Mouse (Mus musculus) thymus, adult 18-20 months (tissue): ENCODE results near the gene Amelx.

Experiments used
- DNase-seq, 2 experiments: peaks; one replicate each; pipeline ENCODE4 v3.0.0; 2022; ENCODE audit warnings: mixed read lengths in 2 of 2

The Amelx gene

DNA sequence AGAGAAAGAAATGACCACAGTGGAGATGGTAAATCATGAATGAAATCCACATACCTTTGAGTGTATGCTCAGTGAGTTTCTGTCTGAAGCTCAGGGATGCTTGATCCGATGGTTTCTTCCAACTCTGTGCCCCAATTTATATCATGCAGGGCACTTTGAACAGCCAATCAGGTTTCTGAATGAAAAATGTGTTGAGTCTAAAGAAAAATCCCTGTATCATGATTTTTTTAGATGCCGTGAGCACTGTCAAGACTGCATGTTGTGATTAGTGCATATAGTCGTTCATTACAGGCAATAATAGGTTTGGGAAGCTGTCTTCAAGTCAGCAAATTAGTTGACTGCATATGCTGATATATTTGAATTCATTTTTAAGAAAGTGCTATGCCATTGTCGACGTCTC lies at the start of gene Amelx:
Gene Amelx, minus strand, starts transcription at position 101 of the 400 bp plus-strand sequence.
- DNase-seq, result no peak

DNA sequence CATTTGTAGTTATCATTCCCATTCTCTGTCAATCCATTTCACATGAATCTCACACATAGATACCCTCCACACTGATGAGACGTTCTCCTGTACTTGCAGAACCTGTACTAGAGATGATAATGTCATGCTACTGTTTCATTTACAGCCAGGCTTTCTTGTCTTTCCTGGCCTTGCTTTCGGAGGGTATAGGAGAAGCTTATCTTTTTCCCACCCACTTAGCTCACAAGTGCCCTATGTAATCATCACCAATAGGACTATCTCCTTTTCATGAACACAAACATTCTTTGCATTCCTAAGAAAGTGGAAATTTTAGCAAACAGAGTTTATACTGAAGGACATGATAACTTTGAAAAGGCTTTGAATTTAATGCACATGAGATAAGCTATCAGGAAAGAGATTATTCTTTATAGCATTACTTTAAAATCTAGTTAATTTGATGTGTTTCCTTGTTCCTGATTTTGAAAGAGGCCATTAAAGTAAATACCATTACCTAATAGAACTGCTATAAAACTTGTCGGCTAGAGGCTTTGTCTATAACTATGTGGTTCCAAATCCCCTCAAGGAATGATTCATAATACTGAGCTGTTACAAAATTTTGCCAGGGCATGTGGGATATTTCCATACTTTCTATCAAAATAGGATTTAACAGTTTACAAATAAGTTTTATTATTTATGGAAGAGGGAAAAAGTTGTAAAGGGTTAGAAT lies 35.5 kb upstream of the Amelx start:
- no peak for DNase-seq

DNA sequence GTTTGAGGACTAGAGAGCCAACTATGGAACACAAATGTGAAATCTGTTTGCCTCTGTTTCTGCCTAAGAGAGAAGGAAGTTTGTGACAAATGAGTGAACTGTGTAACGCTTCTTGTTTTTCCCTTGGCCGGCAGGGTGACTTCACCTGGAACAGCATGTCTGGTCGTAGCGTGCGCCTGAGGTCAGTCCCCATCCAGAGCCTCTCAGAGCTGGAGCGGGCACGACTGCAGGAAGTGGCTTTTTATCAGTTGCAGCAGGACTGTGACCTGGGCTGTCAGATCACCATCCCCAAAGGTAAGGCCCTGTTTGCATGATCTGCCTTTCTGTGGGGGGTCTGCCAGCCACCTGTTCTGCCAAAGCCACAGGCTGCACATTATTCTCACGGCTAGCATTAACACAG lies 33.1 kb upstream of the Amelx start:
- no peak for DNase-seq

DNA sequence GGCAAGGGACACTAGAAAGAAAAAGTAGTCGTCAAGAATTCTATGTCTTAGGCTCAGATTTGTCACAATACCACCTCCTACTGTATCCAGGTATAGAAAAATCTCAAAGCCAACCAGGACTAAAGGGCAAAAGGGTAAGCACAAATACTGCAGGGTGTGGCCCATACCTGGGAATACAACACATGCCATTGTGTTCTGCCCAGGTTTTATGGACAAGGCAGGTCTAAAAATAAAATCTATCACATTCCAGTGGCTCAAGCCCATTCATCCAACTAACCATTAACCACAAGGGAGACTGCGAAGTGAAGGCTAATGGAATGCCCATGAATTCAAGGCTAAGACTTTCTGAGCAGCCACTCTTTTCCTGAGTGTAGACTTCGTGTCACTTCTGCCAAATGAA lies 23.0 kb upstream of the Amelx start:
- DNase-seq, result no peak

- no peak for DNase-seq
These were observed 8.4 kb downstream of the Amelx start for GRCm38 (mm10) chrX:169178634-169179033.

DNA sequence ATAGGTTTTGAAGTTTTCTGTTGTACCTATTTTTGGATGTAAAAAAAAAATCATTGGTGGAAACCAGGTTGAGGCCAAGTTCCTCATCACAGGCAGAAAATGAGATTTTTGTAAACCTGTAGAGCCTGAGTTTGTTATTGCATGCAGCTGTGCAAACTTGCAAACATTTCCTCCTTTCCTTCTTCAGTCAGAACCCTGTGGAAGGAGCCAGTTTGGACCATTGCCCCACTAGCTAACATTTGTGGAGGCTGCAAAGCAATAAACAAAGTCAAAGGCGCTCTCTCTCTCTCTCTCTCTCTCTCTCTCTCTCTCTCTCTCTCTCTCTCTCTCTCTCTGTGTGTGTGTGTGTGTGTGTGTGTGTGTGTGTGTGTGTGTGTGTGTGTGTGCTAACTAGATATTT lies 13.2 kb downstream of the Amelx start:
- DNase-seq, result no peak

DNA sequence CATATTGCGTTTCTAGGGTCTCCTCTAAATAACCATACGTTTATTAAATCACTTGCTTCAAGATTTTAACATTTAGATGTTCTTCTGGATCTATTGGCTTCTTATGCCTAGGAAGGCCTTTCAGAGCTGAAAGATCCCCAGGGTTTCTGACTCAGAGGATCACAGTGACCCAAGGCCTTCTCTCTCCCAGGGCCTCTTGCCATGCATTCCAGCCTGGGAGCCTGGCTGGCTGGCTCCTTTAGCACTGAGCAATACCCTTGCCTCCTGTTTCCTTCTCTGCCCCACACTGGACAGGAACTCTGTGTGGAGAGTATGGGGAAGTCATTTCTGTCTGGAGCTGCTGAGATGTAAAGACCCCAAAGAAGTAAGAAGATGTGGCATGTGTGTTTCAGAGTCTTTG lies 16.0 kb downstream of the Amelx start:
- no peak for DNase-seq

DNA sequence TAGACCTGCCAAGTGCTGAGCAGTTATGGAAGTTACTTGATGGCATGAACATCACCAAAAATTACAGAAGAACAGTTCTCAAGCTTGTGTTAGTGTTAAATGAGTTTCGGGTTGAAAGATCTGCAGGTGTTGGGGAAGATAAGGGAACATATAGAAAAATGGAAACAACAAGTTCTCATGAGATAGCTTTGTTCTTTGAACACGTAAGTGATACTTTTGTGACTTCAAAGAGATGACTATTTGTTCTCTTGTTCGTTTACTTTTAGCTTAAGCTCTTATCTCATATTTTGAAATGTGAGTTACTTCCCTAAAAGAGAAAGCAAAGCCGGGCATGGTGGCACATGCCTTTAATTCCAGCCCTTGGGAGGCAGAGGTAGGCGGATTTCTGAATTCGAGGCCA lies 28.6 kb downstream of the Amelx start:
- DNase-seq, result no peak

DNA sequence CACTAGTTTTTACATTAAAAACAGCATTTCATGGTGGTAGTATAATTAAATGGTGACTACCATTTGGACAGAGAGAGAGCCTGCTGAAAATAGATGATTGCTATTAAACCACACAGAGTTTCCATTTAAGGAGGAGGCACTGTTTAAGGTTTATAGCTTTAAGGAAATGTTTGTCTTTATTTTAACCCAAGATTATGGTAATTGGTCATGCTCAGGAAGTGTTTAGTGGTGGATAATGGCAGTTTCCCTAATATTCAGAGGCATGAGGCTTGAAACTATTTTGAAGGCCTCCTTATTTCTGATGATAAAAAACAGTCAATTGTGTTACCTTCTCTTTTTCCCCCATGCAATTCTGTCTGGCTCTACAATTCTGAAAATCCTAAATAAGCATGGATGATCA lies 33.2 kb downstream of the Amelx start:
- DNase-seq, result no peak

- DNase-seq, result no peak
These were observed 46.5 kb downstream of the Amelx start for GRCm38 (mm10) chrX:169140467-169140866.

DNA sequence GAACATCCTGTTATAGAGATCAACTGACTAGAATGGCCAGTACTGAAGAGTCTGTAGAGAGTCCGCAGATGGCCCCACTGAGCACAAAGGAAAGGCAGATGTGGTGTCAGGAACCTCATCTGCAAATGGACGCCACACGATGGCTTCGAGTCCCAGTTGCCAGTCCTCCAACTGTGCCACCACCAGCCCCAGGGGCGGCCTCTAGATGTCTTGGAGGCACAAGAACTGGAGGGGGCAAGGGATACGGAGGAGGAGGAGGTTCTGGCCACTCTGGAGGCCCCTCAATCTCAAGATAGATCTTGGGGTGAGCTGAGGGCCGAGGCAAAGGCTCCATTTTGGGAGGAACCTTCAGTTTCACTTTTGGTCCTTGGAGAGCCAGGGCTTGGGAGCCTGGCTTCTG lies 47.2 kb downstream of the Amelx start:
- no peak for DNase-seq
